Mouse (Mus musculus) limb, embryonic 14.5 days (tissue): ENCODE results near the gene Tmco4. TPM values are rescaled to one million over a fixed set of nuclear protein-coding genes. Genes with fewer than 3 reads are reported as not detected.

Experiments used
- ATAC-seq: fragments of 200-750 bp; cut with Nextera tagmentation; 2 replicates; pipeline ENCODE4 v1.8.0; 2017; ENCODE audit warnings: low read depth, moderate number of reproducible peaks, moderate TSS enrichment; ENCODE audit not compliant: low FRiP score
- DNase-seq: peaks from one replicate; pipeline ENCODE4 v3.0.0-alpha.2; 2015; ENCODE audit warnings: low spot score
- H3K27ac ChIP-seq: fragments of 300-500 bp; sonication (generic); replicated peaks from 2 replicates; pipeline ENCODE4 v1.5.1; 2014; ENCODE audit warnings: low read depth, mild to moderate bottlenecking, low read length, moderate library complexity, mixed read lengths
- H3K27me3 ChIP-seq: fragments of 300-500 bp; sonication (generic); 2 replicates; pipeline ENCODE4 v1.6.1; 2014; ENCODE audit warnings: low read length, mixed read lengths; ENCODE audit not compliant: control insufficient read depth, insufficient read depth
- H3K36me3 ChIP-seq: fragments of 300-500 bp; sonication (generic); 2 replicates; pipeline ENCODE4 v1.6.1; 2014; ENCODE audit warnings: mild to moderate bottlenecking, low read length, moderate library complexity, mixed read lengths; ENCODE audit not compliant: control insufficient read depth, insufficient read depth
- H3K4me1 ChIP-seq: fragments of 300-500 bp; sonication (generic); 2 replicates; pipeline ENCODE4 v1.6.1; 2014; ENCODE audit warnings: antibody characterized with exemption, low read length, mixed read lengths; ENCODE audit not compliant: control insufficient read depth, insufficient read depth
- H3K4me2 ChIP-seq: fragments of 300-500 bp; sonication (generic); replicated peaks from 2 replicates; pipeline ENCODE4 v1.6.1; 2014; ENCODE audit warnings: low read depth, mild to moderate bottlenecking, low read length, moderate library complexity; ENCODE audit not compliant: severe bottlenecking
- H3K4me3 ChIP-seq: fragments of 300-500 bp; sonication (generic); replicated peaks from 2 replicates; pipeline ENCODE4 v1.5.1; 2014; ENCODE audit warnings: low read length
- H3K9ac ChIP-seq: fragments of 300-500 bp; sonication (generic); 2 replicates; pipeline ENCODE4 v1.6.1; 2014; ENCODE audit warnings: mild to moderate bottlenecking, low read depth, low read length, moderate library complexity; ENCODE audit not compliant: severe bottlenecking
- H3K9me3 ChIP-seq: fragments of 300-500 bp; sonication (generic); 2 replicates; pipeline ENCODE4 v1.6.1; 2016; ENCODE audit warnings: low read length; ENCODE audit not compliant: control insufficient read depth
- POLR2A ChIP-seq: fragments of 200-500 bp; IDR thresholded peaks from 2 replicates; pipeline ENCODE4 v1.8.0; 2012; ENCODE audit warnings: inconsistent platforms, mild to moderate bottlenecking, moderate library complexity, borderline replicate concordance; ENCODE audit not compliant: insufficient read depth, insufficient read length; ENCODE audit errors: extremely low read depth
- WGBS: fragments of 180-500 bp; shearing (Covaris S2); extraction: QIAGEN DNeasy Blood & Tissue Kit; methylation state at CpG from one replicate; pipeline ENCODE4 v1.1.7; 2014; 5-methylcytosine and 5-hydroxymethylcytosine counted together
- polyA plus RNA-seq, 2 experiments: library from polyadenylated mRNA; depleted of rRNA in 1 of 2; stranded (reverse) in 1 of 2; unstranded in 1 of 2; fragments of >200 nt; fragmentation: Nextera tagmentation in 1 of 2; extraction: Ambion mirVana in 1 of 2; gene quantifications; 2 replicates each; pipeline versions ENCODE4 v1.2.1 to v1.2.3; 2012 to 2014

The Tmco4 gene
- polyA plus RNA-seq, 2 experiments: 4.2 to 4.7 TPM

- no peak for ATAC-seq
- Histone ChIP-seq H3K27me3 (no peaks in the 10 kb centered on the region), H3K9ac (no peak overlapping the region), H3K4me2 (no peak overlapping the region), H3K36me3 (no peaks in the 10 kb centered on the region), H3K9me3 (0 out of 2 replicates have a peak, but pooled peaks cover 3% of the 10 kb centered on the region), H3K4me3 (no peak overlapping the region), H3K27ac (no peak overlapping the region), H3K4me1 (0 out of 2 replicates have a peak, but pooled peaks cover 3% of the 10 kb centered on the region)
- WGBS: 80% methylated on average over 8 of the region's 8 CpGs
- no peak for DNase-seq
- TF ChIP-seq POLR2A: no peak
Observed at GRCm38 (mm10) chr4:139034010-139034367, 61.3 kb downstream of the Tmco4 start.

- ATAC-seq: no peak
- TF ChIP-seq POLR2A: no peak
- no peak overlapping the region for H3K4me2 ChIP-seq
- no peak overlapping the region for H3K27ac ChIP-seq
- H3K4me1 ChIP-seq: 0 out of 2 replicates have a peak, but pooled peaks cover 3% of the 10 kb centered on the region
- no peak overlapping the region for H3K9ac ChIP-seq
- H3K27me3 ChIP-seq: no peaks in the 10 kb centered on the region
- WGBS: 48% methylated on average over 4 of the region's 4 CpGs
- H3K4me3 ChIP-seq: no peak overlapping the region
- 0 out of 2 replicates have a peak, but pooled peaks cover 3% of the 10 kb centered on the region for H3K9me3 ChIP-seq
- no peak for DNase-seq
- no peaks in the 10 kb centered on the region for H3K36me3 ChIP-seq
Observed at GRCm38 (mm10) chr4:139034540-139034939, 61.9 kb downstream of the Tmco4 start.

GRCm38 (mm10) chr4:139034942-139035341 lies 62.3 kb downstream of the Tmco4 start:
- 83% methylated on average over 3 of the region's 3 CpGs for WGBS
- Histone ChIP-seq H3K27me3 (no peaks in the 10 kb centered on the region), H3K4me1 (0 out of 2 replicates have a peak, but pooled peaks cover 3% of the 10 kb centered on the region), H3K27ac (no peak overlapping the region), H3K36me3 (no peaks in the 10 kb centered on the region), H3K4me2 (no peak overlapping the region), H3K4me3 (no peak overlapping the region), H3K9ac (no peak overlapping the region), H3K9me3 (0 out of 2 replicates have a peak, but pooled peaks cover 3% of the 10 kb centered on the region)
- no peak for TF ChIP-seq POLR2A
- no peak for DNase-seq
- no peak for ATAC-seq

GRCm38 (mm10) chr4:139035799-139036198 lies 63.1 kb downstream of the Tmco4 start:
- Histone ChIP-seq H3K4me3 (no peak overlapping the region), H3K9me3 (0 out of 2 replicates have a peak, but pooled peaks cover 3% of the 10 kb centered on the region), H3K27me3 (no peaks in the 10 kb centered on the region), H3K27ac (no peak overlapping the region), H3K4me1 (0 out of 2 replicates have a peak, but pooled peaks cover 3% of the 10 kb centered on the region), H3K36me3 (no peaks in the 10 kb centered on the region), H3K4me2 (no peak overlapping the region), H3K9ac (no peak overlapping the region)
- no peak for TF ChIP-seq POLR2A
- no peak for ATAC-seq
- 95% methylated on average over 3 of the region's 3 CpGs for WGBS
- no peak for DNase-seq

- H3K27ac ChIP-seq: no peak overlapping the region
- no peak for ATAC-seq
- H3K9ac ChIP-seq: no peak overlapping the region
- DNase-seq: no peak
- 0 out of 2 replicates have a peak, but pooled peaks cover 3% of the 10 kb centered on the region for H3K9me3 ChIP-seq
- TF ChIP-seq POLR2A: no peak
- H3K27me3 ChIP-seq: no peaks in the 10 kb centered on the region
- H3K4me3 ChIP-seq: no peak overlapping the region
- no peaks in the 10 kb centered on the region for H3K36me3 ChIP-seq
- 0 out of 2 replicates have a peak, but pooled peaks cover 3% of the 10 kb centered on the region for H3K4me1 ChIP-seq
- H3K4me2 ChIP-seq: no peak overlapping the region
- 63% methylated on average over 17 of the region's 17 CpGs for WGBS
Observed at GRCm38 (mm10) chr4:139037795-139038607, 65.3 kb downstream of the Tmco4 start.
